Mouse (Mus musculus) ES-E14 (cell line): ENCODE measurements around the gene Eif5a.

Experiments
- CHD2 ChIP-seq: IDR thresholded peaks from 2 replicates; pipeline ENCODE4 v1.6.1; 2014; ENCODE audit warnings: mild to moderate bottlenecking, low read depth, low read length, inconsistent platforms
- MAFK ChIP-seq: IDR thresholded peaks from 2 replicates; pipeline ENCODE4 v1.6.1; 2014; ENCODE audit warnings: mild to moderate bottlenecking, low read depth, low read length, inconsistent platforms; ENCODE audit not compliant: insufficient read depth
- ZC3H11A ChIP-seq: IDR thresholded peaks from 2 replicates; pipeline ENCODE4 v1.6.1; 2012; ENCODE audit warnings: low read depth, mild to moderate bottlenecking, inconsistent platforms, low read length, borderline replicate concordance

GRCm38 (mm10) chr11:69919661-69920265, 2.0 kb downstream of the Eif5a start:
- TF ChIP-seq ZC3H11A (no peak), CHD2 (no peak; the same call in 1 of the 2 replicates), MAFK (no peak)
